Mouse (Mus musculus) CD4-positive, CD25-positive, alpha-beta regulatory T cell, adult 9 weeks (primary cell): Measurements from ENCODE around the gene Arhgef6. TPM values are rescaled to one million over a fixed set of nuclear protein-coding genes. Genes with fewer than 3 reads are reported as not detected.

ENCODE experiments used
- polyA plus RNA-seq: library from polyadenylated mRNA; unstranded; fragments of 100-300 nt; shearing (Covaris generic); gene quantifications from one replicate; pipeline ENCODE4 v1.2.1, GENCODE M21; 2017

Gene Arhgef6
- polyA plus RNA-seq, result 143 TPM

DNA sequence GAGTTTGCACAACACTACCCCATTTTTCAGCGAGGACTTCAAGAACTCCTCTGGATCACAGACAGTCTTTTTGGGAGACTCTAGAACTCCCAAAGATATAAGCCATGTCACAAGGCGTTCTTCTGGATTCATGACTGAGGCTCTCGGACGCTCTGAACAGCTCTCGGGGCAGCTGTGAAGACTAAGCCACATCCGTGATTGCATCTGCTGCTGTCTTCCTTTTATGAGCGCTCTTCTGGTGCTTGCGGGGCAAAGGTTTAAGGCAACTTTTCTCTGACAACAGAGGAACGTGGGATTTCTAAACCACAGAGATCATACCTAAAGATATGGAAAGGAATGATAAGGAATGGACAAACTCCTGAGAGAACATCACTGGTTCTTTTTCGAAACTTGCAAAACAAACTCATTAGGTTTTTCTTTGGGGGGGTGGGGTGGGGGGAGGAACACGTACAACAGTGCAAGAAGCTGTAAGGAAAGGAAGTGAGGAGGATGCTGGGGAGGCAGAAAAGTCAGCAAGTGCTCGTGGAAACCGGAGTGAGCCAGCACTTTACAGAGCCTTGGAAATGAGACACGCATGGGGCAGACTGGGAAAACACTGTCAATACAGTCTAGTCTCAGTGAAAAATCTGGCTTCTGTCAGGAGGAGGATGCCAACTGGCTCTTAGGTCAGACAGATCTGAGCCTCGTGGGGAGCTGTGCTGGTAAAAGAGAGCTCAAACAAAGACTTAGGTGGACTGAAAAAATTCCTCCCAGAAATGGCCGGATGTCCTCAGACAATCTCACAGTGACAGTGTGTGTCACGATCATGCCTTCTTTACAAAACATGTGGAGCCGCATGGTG is at the start of gene Arhgef6:
Arhgef6 (minus strand) TSS at position 359 of the 841 bp plus-strand sequence.

DNA sequence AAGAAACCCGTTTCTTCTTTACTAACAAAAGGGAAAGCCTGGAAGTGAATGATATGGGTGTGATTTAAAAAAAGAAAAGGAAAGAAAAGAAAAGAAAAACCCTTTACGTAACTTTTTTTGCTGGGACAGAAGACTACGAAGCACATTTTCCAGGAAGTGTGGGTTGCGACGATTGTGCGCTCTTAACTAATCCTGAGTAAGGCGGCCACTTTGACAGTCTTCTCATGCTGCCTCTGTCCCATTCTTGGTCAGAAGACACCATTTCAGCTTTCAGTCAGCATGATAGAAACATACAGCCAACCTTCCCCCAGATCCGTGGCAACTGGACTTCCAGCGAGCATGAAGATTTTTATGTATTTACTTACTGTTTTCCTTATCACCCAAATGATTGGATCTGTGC is 126.7 kb downstream of the Arhgef6 start, which contains the start of gene Cd40lg:
Cd40lg (plus strand) TSS at position 268 of the 400 bp plus-strand sequence.

Other genes starting within 250 kb of the Arhgef6 start
- gene Cd40lg, start 126.6 kb downstream of the Arhgef6 start, polyA plus RNA-seq, result 86.8 TPM
- gene Rbmx, start 54.3 kb upstream of the Arhgef6 start, polyA plus RNA-seq, result 88.4 TPM
- not detected for gene Gm364, start 70.4 kb upstream of the Arhgef6 start, polyA plus RNA-seq
- not detected for gene Gpr101, start 165.0 kb upstream of the Arhgef6 start, polyA plus RNA-seq